Mouse (Mus musculus): ENCODE results near the gene Plin4.
"Not testable (repeated sequence)": the region's sequence is repeated elsewhere in the genome, so short reads cannot be mapped to it uniquely, and the experiment has no call there.

The Plin4 gene

DNA sequence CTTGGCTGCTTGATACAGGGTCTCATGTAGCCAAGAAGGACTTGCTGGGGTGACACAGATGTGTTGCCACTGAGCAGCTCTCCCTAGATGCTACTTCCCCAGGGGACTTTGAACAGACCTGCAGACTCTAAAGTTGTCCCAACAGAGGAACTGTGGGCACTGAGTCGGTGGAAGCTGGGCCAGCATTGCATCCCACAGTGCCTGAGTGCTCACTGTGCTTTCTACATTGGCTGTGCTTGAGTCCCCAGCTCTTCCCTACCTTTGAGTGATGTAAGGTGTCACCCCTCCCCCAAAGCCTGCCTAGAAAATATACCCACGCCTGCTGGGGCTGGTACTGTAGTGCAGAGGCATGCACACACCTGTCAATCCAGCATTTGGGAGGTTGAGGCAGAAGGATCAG is 1.9 kb downstream of the Plin4 start:
- in situ Hi-C loops (cut with MboI; ENCODE audit: low pct_unique_long_range_greater_than_20kb in 1 of 2, low sequenced_read_pairs in 2 of 2, unreplicated experiment in 1 of 2): no loop called here

- in situ Hi-C loops (cut with MboI; ENCODE audit: low pct_unique_long_range_greater_than_20kb in 1 of 2, low sequenced_read_pairs in 2 of 2, unreplicated experiment in 1 of 2): no loop called here
These were observed 2.6 kb downstream of the Plin4 start for GRCm38 (mm10) chr17:56106981-56107380.

DNA sequence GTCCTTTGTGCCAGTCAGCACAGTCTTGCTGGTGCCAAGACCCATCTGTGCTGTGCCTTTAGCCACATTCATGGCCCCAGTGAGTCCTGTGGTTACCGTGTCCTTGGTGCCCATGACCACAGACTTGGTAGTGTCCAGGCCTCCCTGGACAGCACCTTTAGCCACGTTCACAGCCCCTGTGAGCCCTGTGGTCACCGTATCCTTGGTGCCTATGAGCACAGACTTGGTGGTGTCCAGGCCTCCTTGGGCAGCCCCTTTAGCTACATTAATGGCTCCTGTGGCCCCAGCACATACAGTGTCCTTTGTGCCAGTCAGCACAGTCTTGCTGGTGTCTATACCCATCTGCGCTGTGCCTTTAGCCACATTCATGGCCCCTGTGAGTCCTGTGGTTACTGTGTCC is 3.2 kb downstream of the Plin4 start:
- in situ Hi-C loops (cut with MboI; ENCODE audit: low pct_unique_long_range_greater_than_20kb in 1 of 2, low sequenced_read_pairs in 2 of 2, unreplicated experiment in 1 of 2): not testable (repeated sequence)

- in situ Hi-C loops (cut with MboI; ENCODE audit: low pct_unique_long_range_greater_than_20kb in 1 of 2, low sequenced_read_pairs in 2 of 2, unreplicated experiment in 1 of 2): not testable (repeated sequence)
These were observed 4.8 kb downstream of the Plin4 start for GRCm38 (mm10) chr17:56104821-56105220.

GRCm38 (mm10) chr17:56103465-56104285 is 5.9 kb downstream of the Plin4 start:
- in situ Hi-C loops (cut with MboI; ENCODE audit: low pct_unique_long_range_greater_than_20kb in 1 of 2, low sequenced_read_pairs in 2 of 2, unreplicated experiment in 1 of 2): no loop called here

GRCm38 (mm10) chr17:56102927-56103326 is 6.7 kb downstream of the Plin4 start:
- in situ Hi-C loops (cut with MboI; ENCODE audit: low pct_unique_long_range_greater_than_20kb in 1 of 2, low sequenced_read_pairs in 2 of 2, unreplicated experiment in 1 of 2): no loop called here

DNA sequence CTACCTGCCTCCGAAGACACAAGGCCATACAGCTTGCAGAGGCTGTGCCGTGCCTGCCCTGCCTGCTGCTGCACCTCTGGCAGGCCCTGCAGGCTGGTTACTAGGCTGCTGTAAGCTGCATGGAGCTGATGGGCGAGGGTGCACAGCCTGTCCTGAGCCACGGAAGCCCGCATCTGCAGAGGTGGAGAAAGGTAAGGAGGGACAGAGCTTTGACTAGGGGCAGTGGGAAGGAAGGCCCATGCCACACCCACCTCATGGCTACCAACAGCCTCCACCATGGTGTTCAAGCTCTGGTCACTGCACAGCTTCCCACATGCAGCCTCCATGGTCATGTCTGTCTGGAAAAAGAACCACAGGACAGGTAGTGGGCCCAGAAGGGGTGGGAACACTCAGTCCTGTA is 7.4 kb downstream of the Plin4 start:
- in situ Hi-C loops (cut with MboI; ENCODE audit: low pct_unique_long_range_greater_than_20kb in 1 of 2, low sequenced_read_pairs in 2 of 2, unreplicated experiment in 1 of 2): no loop called here

GRCm38 (mm10) chr17:56100811-56101210 is 8.8 kb downstream of the Plin4 start:
- in situ Hi-C loops (cut with MboI; ENCODE audit: low pct_unique_long_range_greater_than_20kb in 1 of 2, low sequenced_read_pairs in 2 of 2, unreplicated experiment in 1 of 2): no loop called here

GRCm38 (mm10) chr17:56098711-56099572 is 10.7 kb downstream of the Plin4 start:
- in situ Hi-C loops (cut with MboI; ENCODE audit: low pct_unique_long_range_greater_than_20kb in 1 of 2, low sequenced_read_pairs in 2 of 2, unreplicated experiment in 1 of 2): no loop called here

- in situ Hi-C loops (cut with MboI; ENCODE audit: low pct_unique_long_range_greater_than_20kb in 1 of 2, low sequenced_read_pairs in 2 of 2, unreplicated experiment in 1 of 2): no loop called here
These were observed 11.4 kb downstream of the Plin4 start for GRCm38 (mm10) chr17:56098180-56098579.

- in situ Hi-C loops (cut with MboI; ENCODE audit: low pct_unique_long_range_greater_than_20kb in 1 of 2, low sequenced_read_pairs in 2 of 2, unreplicated experiment in 1 of 2): no loop called here
These were observed 12.7 kb downstream of the Plin4 start for GRCm38 (mm10) chr17:56096883-56097282.

GRCm38 (mm10) chr17:56092794-56093193 is 16.8 kb downstream of the Plin4 start:
- in situ Hi-C loops (cut with MboI; ENCODE audit: low pct_unique_long_range_greater_than_20kb in 1 of 2, low sequenced_read_pairs in 2 of 2, unreplicated experiment in 1 of 2): no loop called here

DNA sequence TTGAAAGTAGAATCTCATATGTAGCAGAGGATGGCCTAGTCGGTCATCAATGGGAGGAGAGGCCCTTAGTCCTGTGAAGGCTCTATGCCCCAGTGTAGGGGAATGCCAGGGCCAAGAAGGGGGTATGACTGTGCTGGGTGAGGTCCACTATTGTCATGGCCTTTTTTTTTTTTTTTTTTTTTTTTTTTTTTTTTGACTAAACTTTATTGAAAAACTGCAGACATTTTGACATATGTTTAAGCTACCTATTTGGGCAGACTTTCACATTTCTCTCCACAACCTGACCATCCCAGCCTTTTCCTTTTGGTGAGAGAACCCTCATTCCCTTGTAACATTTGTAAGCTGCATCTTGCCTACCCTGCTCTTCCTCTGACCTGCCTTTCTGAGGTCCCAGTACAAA is 17.3 kb downstream of the Plin4 start:
- in situ Hi-C loops (cut with MboI; ENCODE audit: low pct_unique_long_range_greater_than_20kb in 1 of 2, low sequenced_read_pairs in 2 of 2, unreplicated experiment in 1 of 2): no loop called here

DNA sequence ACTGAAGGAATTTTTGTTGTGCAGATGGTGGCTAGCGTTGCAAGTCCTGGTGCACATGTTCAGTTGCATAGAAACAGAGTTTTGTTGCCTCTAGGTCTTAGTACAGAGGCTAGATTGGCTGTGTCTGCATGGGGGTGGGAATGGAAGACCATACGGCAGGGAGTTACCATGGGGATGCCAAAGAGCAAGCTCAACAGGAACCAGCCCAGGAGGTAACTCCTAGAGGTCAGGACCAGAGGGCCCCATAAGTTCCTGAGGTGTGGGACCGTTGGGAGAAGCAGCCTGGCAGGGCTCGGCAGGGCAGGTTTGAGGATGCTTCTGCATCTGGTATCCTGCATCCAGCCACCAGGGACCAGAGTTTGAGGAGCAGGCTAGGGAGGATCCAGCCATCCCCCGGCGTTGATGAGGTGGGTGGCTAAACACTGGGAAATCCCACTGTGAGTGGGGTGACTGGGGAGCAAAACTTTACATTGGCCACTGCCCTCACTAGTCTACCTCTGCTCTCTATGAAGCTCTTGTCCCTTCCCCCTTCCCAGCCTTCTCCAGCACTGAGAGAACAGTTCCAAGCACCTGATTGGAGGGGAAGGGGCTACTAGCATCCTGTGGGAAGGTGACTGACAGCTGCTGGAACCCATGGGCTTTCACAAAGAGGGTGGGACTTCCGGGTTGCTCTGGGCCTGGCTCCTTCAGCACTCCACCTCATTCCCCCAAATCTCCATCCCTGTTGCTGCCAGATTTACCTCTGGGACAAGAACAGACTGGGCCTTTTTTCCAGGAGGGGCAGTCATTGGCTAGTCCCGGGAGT is 28.6 kb downstream of the Plin4 start:
- in situ Hi-C loops (cut with MboI; ENCODE audit: low pct_unique_long_range_greater_than_20kb in 1 of 2, low sequenced_read_pairs in 2 of 2, unreplicated experiment in 1 of 2): no loop called here

DNA sequence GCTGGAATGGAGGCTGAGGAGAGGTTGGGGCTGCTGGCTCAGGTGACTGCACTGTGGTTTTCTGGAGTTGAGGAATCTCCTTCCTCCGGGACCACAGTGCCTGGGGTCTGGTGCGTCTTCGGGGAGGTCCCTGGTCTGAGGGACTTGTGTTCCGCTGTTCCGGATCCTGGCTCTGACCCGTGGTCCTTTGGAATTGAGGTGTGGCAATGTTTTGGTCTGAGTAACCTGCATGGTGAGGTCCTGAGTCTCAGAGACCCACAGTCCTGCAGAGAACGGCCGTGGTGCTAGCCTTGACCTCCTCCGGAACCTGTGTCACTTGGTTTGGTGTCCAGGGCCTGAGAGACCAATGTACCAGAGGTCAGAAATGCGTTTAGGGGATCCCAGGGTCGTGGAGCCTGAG is 29.7 kb downstream of the Plin4 start:
- in situ Hi-C loops (cut with MboI; ENCODE audit: low pct_unique_long_range_greater_than_20kb in 1 of 2, low sequenced_read_pairs in 2 of 2, unreplicated experiment in 1 of 2): no loop called here

GRCm38 (mm10) chr17:56078880-56079795 is 30.5 kb downstream of the Plin4 start, which contains the start of gene Hdgfl2:
TSS of gene Hdgfl2 (plus strand) at chr17:56079634.
- in situ Hi-C loops (cut with MboI; ENCODE audit: low pct_unique_long_range_greater_than_20kb in 1 of 2, low sequenced_read_pairs in 2 of 2, unreplicated experiment in 1 of 2): no loop called here

GRCm38 (mm10) chr17:56078361-56078760 is 31.2 kb downstream of the Plin4 start:
- in situ Hi-C loops (cut with MboI; ENCODE audit: low pct_unique_long_range_greater_than_20kb in 1 of 2, low sequenced_read_pairs in 2 of 2, unreplicated experiment in 1 of 2): not testable (repeated sequence)

- in situ Hi-C loops (cut with MboI; ENCODE audit: low pct_unique_long_range_greater_than_20kb in 1 of 2, low sequenced_read_pairs in 2 of 2, unreplicated experiment in 1 of 2): no loop called here
These were observed 32.1 kb downstream of the Plin4 start for GRCm38 (mm10) chr17:56077523-56077922.
